Mouse (Mus musculus) hindbrain, embryonic 11.5 days (tissue): ENCODE results near the gene Dusp23. TPM values are rescaled to one million over a fixed set of nuclear protein-coding genes. Genes with fewer than 3 reads are reported as not detected.

Experiments
- ATAC-seq: fragments of 200-750 bp; cut with Nextera tagmentation; 2 replicates; pipeline ENCODE4 v1.8.0; 2017; ENCODE audit warnings: mild to moderate bottlenecking, moderate TSS enrichment, moderate library complexity; ENCODE audit not compliant: low FRiP score
- DNase-seq: peaks from one replicate; pipeline ENCODE4 v3.0.0-alpha.2; 2015; ENCODE audit warnings: low spot score
- H3K27ac ChIP-seq: fragments of 300-500 bp; sonication (generic); 2 replicates; pipeline ENCODE4 v1.5.1; 2014; ENCODE audit warnings: mild to moderate bottlenecking, low read depth, low read length
- H3K27me3 ChIP-seq: fragments of 300-500 bp; sonication (generic); 2 replicates; pipeline ENCODE4 v1.6.1; 2014; ENCODE audit warnings: mild to moderate bottlenecking, low read length, moderate library complexity, mixed read lengths; ENCODE audit not compliant: control insufficient read depth, insufficient read depth
- H3K36me3 ChIP-seq: fragments of 300-500 bp; sonication (generic); 2 replicates; pipeline ENCODE4 v1.6.1; 2014; ENCODE audit warnings: mild to moderate bottlenecking, low read length, moderate library complexity, mixed read lengths; ENCODE audit not compliant: control insufficient read depth, insufficient read depth
- H3K4me1 ChIP-seq: fragments of 300-500 bp; sonication (generic); replicated peaks from 2 replicates; pipeline ENCODE4 v1.6.1; 2014; ENCODE audit warnings: low read length, mixed read lengths; ENCODE audit not compliant: control insufficient read depth, insufficient read depth
- H3K4me2 ChIP-seq: fragments of 300-500 bp; sonication (generic); replicated peaks from 2 replicates; pipeline ENCODE4 v1.6.1; 2014; ENCODE audit warnings: mild to moderate bottlenecking, low read depth, low read length
- H3K4me3 ChIP-seq: fragments of 300-500 bp; sonication (generic); 2 replicates; pipeline ENCODE4 v1.5.1; 2014; ENCODE audit warnings: low read depth, low read length
- H3K9ac ChIP-seq: fragments of 300-500 bp; sonication (generic); 2 replicates; pipeline ENCODE4 v1.6.1; 2014; ENCODE audit warnings: low read depth, low read length
- H3K9me3 ChIP-seq: fragments of 300-500 bp; sonication (generic); 2 replicates; pipeline ENCODE4 v1.6.1; 2016; ENCODE audit warnings: low read length; ENCODE audit not compliant: control insufficient read depth
- WGBS: fragments of 180-500 bp; shearing (Covaris S2); extraction: QIAGEN DNeasy Blood & Tissue Kit; methylation state at CpG from one replicate; pipeline ENCODE4 v1.1.7; 2014; 5-methylcytosine and 5-hydroxymethylcytosine counted together
- polyA plus RNA-seq: library from polyadenylated mRNA; unstranded; fragments of >200 nt; fragmentation: Nextera tagmentation; extraction: Ambion mirVana; gene quantifications from 2 replicates; pipeline ENCODE4 v1.2.1, GENCODE M21; 2014

The Dusp23 gene
- polyA plus RNA-seq: 9.4 TPM in 2 replicates

DNA sequence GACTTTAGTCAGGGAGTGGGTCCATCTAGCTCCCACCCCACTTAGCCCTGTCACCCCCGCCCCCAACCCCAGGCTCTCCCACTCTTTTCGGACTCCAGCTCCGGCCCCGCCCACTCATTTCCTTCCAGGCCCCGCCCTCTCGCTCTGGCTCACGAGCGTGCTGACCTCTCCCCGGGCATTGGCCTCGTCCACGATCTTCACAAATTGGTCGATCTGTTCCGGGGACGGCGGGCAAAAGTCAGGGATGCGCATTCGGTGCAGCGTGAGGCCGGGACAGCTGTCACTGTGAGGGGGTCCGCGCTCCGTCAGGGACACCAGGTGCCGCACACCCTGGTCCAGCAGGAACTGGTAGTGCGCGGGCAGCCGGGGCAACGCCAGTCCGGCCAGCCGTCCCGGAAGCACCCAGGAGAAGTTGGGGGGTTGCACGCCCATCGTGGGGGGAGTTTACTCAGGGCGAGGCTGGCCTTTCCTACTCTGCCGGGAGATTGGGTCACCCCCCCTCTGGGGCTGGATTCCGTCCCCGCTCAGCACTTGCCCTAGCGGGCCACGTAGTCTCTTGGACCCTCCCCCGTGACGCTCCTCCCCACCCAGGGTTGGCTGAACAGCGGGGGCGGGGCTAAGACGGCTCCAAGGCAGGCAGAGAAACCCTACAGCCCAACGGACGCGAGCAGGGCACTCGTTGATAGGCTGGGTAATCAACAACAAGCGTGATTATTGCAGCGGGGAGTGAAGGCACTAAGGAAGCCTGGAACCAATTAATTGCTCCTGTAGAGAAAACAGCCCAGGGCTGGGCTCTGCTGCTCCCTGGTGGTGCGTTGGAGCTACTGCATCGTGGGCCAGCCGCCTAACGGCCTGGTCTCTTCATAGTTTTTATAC is at the start of gene Dusp23:
Gene Dusp23, minus strand, starts transcription at position 512 of the 876 bp plus-strand sequence.
- Histone ChIP-seq H3K27me3 (no peaks in the 10 kb centered on the region), H3K4me2 (peak within 1 kb of the TSS; percentile 57), H3K9me3 (no peaks in the 10 kb centered on the region), H3K36me3 (no peaks in the 10 kb centered on the region), H3K4me1 (no peaks in the 10 kb centered on the region), H3K9ac (peak within 1 kb of the TSS; percentile 47), H3K4me3 (peak within 1 kb of the TSS; percentile 67), H3K27ac (peak within 1 kb of the TSS; percentile 25; the same call in 1 of the 2 replicates)
- DNase-seq (peak; percentile 96), ATAC-seq (peak; percentile 99)
- WGBS: under 1% methylated on average over 52 of the region's 53 CpGs

DNA sequence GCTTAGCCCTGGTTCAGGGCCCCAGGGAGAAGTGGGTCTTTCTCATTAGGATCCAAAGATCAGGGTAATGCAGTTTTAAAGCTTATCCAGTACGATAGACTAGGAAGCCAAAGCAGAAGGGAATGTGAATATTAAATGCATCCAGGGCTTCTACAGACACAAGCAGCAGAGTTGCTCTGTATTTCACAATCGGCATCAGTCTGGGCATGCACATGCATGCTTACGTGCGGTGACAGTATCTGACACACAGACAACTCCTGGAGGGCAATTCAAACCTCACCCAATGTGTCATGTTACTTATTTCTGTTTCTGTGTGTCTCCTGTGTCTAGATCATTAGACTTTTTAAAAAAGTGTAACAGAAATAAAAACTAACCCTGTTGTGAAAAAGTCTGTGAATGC is 48.0 kb upstream of the Dusp23 start:
- no peak overlapping the region for H3K9ac ChIP-seq
- no peaks in the 10 kb centered on the region for H3K36me3 ChIP-seq
- no peaks in the 10 kb centered on the region for H3K4me1 ChIP-seq
- 84% methylated on average over 4 of the region's 4 CpGs for WGBS
- no peak overlapping the region for H3K4me3 ChIP-seq
- no peak overlapping the region for H3K27ac ChIP-seq
- H3K27me3 ChIP-seq: no peaks in the 10 kb centered on the region
- ATAC-seq (no peak), DNase-seq (no peak)
- H3K9me3 ChIP-seq: no peaks in the 10 kb centered on the region
- H3K4me2 ChIP-seq: no peak overlapping the region

DNA sequence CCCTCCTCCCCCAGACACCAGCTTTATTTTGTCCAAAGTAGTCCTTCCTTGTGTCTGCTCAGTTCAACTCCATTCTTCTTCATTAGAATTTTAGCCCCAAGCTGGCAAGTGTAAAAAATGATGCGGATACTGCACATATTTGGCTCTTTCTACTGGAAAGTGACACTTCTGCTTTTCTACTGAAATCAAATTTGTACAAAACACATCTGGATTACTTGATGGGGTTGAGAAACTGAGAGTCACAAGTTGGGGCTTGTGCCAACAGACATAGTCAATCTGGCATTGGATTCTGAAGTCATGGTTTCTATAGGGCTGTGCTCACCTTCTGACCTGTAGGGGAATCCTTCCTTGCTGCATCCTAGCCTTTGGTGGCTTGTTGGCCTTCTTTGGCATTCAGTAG is 38.0 kb upstream of the Dusp23 start:
- Histone ChIP-seq H3K36me3 (no peaks in the 10 kb centered on the region), H3K27me3 (no peaks in the 10 kb centered on the region), H3K4me1 (no peaks in the 10 kb centered on the region), H3K4me3 (no peak overlapping the region), H3K4me2 (no peak overlapping the region), H3K9ac (no peak overlapping the region), H3K27ac (no peak overlapping the region), H3K9me3 (no peaks in the 10 kb centered on the region)
- WGBS: 86% methylated on average over 1 of the region's 1 CpGs
- ATAC-seq (no peak), DNase-seq (no peak)

DNA sequence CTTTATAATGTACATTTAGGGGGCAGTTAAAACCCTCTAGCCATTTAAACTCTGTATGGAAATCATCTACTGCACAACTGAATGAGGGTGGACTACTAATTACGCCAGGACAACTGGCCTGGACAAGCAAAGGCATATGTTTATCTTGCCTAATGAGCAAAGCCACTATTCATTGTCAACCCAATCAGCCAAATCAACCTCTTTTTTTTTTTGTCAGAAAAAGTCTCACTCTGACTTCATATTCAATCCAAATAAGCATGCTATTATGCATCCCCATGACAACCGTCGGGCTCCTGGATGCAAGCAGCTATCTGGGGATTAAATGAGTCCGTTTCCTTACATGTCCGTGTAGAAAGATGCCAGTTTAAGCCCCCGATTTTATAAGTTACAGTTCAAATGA is 34.8 kb upstream of the Dusp23 start:
- H3K4me2 ChIP-seq: no peak overlapping the region

DNA sequence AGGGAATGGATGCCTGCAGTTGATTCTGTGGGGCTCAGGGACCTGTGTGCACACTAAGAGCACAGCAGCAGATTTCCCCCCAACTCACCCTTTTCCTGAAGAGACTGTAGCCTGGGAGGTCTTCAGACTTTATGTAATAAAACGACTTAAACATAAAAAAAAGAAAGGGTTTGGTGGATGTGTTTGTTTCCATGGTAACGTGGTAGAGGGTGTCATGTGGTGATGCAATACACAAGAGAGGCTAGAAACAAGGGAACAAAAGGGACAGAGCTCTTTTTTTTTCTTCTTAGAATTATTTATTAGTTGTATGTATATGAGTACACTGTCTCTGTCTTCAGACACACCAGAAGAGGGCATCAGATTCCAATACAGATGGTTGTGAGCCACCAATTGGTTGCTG is 32.7 kb upstream of the Dusp23 start:
- Histone ChIP-seq H3K9me3 (no peaks in the 10 kb centered on the region), H3K9ac (no peak overlapping the region), H3K4me2 (no peak overlapping the region), H3K4me3 (no peak overlapping the region), H3K27ac (no peak overlapping the region), H3K4me1 (no peaks in the 10 kb centered on the region), H3K27me3 (no peaks in the 10 kb centered on the region), H3K36me3 (no peaks in the 10 kb centered on the region)
- no peak for ATAC-seq
- no peak for DNase-seq
- WGBS: 71% methylated on average over 2 of the region's 2 CpGs

More for the DNA sequence above, 34.8 kb upstream of the Dusp23 start:
- no peaks in the 10 kb centered on the region for H3K27me3 ChIP-seq
- DNase-seq: peak; percentile 24
- no peak overlapping the region for H3K27ac ChIP-seq
- H3K4me1 ChIP-seq: no peaks in the 10 kb centered on the region
- no peaks in the 10 kb centered on the region for H3K36me3 ChIP-seq
- WGBS: 64% methylated on average over 6 of the region's 6 CpGs
- no peak overlapping the region for H3K9ac ChIP-seq
- no peak overlapping the region for H3K4me3 ChIP-seq
- H3K9me3 ChIP-seq: no peaks in the 10 kb centered on the region
- ATAC-seq: no peak

DNA sequence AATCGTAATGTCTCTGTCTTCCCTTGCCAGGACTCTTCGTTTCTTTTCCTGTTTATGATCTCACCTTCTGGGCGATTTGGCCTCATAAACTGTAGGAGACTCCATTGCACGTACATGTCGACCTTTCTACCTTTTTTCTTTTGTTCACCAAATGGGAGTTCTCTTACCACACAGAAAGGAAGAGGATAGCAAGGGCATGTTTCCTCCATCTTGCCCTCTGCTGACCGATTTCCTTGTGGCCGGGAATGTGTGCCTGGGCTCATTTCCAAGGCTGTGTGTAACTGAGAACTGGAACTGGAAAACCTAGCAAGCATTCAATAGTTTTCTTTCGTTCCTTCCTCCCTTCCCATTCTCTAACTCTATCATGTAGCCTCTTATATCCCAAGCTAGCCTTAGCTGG is 26.9 kb upstream of the Dusp23 start:
- H3K9me3 ChIP-seq: no peaks in the 10 kb centered on the region
- no peaks in the 10 kb centered on the region for H3K27me3 ChIP-seq
- 90% methylated on average over 8 of the region's 8 CpGs for WGBS
- no peaks in the 10 kb centered on the region for H3K4me1 ChIP-seq
- H3K27ac ChIP-seq: no peak overlapping the region
- ATAC-seq (no peak), DNase-seq (no peak)
- no peaks in the 10 kb centered on the region for H3K36me3 ChIP-seq
- no peak overlapping the region for H3K9ac ChIP-seq
- H3K4me2 ChIP-seq: no peak overlapping the region
- H3K4me3 ChIP-seq: no peak overlapping the region

DNA sequence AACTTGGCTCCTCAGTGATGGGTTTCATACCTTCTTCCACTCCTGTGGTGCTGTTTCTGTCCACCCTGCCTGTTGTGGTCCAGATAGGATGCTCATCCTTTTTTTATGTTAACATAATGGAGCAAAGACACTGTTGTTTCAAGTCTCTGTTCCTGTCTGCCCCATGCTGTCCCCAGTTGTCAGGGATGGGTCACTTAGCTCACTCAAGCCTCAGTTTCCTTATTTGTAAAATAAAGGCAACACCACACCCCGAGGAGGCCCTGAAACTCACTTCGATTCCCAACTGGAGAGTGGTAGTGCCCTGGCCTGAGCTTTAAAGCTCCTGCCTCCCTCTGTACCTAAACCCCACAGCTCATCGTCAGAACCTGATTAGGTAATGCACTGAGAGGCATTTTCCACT is 24.5 kb upstream of the Dusp23 start:
- DNase-seq (no peak), ATAC-seq (no peak)
- Histone ChIP-seq H3K4me3 (no peak overlapping the region), H3K9ac (no peak overlapping the region), H3K27me3 (no peaks in the 10 kb centered on the region), H3K4me1 (no peaks in the 10 kb centered on the region), H3K4me2 (no peak overlapping the region), H3K36me3 (no peaks in the 10 kb centered on the region), H3K9me3 (no peaks in the 10 kb centered on the region), H3K27ac (no peak overlapping the region)
- 58% methylated on average over 3 of the region's 3 CpGs for WGBS

DNA sequence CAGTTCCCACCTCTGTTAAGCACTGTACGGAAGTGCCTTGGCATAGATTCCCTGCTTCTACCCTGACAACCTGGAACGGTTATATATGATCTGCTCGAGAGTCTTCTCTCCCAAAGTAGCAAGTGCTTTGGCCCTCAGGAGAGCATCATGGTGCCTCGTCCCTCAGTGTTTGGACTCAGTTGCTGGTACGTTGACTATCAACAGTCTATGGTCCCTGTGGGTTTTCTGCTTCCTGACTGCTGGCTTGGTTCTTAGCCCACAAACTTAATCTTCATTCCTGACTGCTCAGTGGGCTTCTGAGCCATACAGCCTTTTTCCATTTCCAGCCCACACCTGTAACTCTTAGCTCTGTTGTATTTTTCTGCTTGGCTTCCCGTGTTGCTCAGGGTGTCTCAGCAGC is 21.1 kb upstream of the Dusp23 start:
- no peaks in the 10 kb centered on the region for H3K9me3 ChIP-seq
- H3K4me3 ChIP-seq: no peak overlapping the region
- H3K27me3 ChIP-seq: no peaks in the 10 kb centered on the region
- no peaks in the 10 kb centered on the region for H3K36me3 ChIP-seq
- DNase-seq (no peak), ATAC-seq (no peak)
- no peak overlapping the region for H3K9ac ChIP-seq
- 78% methylated on average over 6 of the region's 6 CpGs for WGBS
- H3K4me1 ChIP-seq: no peaks in the 10 kb centered on the region
- no peak overlapping the region for H3K4me2 ChIP-seq
- no peak overlapping the region for H3K27ac ChIP-seq

DNA sequence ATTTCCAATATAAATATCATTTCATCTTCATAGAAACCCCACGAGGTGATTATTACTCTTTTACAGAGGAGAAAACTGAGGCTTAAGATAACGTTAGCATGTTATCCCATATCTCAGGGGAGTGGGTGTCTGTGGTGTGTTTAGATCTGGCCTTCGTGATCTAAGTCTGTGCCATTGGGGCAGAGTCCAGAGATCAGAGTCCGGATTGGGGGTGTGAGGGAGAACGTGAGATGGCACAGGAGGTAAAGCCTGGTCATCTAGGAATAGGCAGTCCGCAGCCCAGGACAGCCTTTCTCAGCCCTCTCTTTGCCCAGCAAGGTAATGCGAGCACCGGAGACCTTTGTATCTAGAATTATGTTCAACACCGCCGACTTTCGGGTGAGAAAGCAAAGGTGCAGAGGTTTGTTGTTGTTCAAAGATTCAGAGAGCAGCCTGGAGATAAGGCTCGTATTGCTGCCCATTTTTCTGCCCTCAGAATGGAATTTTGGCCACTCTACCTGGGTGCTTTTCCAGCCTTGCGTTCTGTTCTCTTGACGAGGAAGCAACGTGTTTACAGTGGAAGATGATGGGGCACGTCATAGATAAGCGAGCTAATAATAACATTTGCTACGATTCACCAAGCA is 19.4 kb upstream of the Dusp23 start:
- Histone ChIP-seq H3K4me3 (no peak overlapping the region), H3K4me1 (no peaks in the 10 kb centered on the region), H3K27ac (no peak overlapping the region), H3K27me3 (no peaks in the 10 kb centered on the region), H3K36me3 (no peaks in the 10 kb centered on the region), H3K9me3 (no peaks in the 10 kb centered on the region), H3K4me2 (no peak overlapping the region), H3K9ac (no peak overlapping the region)
- 88% methylated on average over 18 of the region's 18 CpGs for WGBS
- ATAC-seq (no peak), DNase-seq (no peak)
